Mouse (Mus musculus) liver, adult 2 months (tissue): ENCODE measurements around the gene Csmd2.

Experiments used
- CTCF ChIP-seq: fragments of 200-500 bp; IDR thresholded peaks from 2 replicates; pipeline ENCODE4 v1.5.1; 2011; ENCODE audit warnings: low read depth, low read length, control low read depth
- POLR2A ChIP-seq: fragments of 200-500 bp; IDR thresholded peaks from 2 replicates; pipeline ENCODE4 v1.6.1; 2011; ENCODE audit warnings: low read length, control low read depth; ENCODE audit not compliant: insufficient read depth; ENCODE audit errors: extremely low read depth

- TF ChIP-seq POLR2A: no peak
- TF ChIP-seq CTCF: no peak
Measured at GRCm38 (mm10) chr4:128265341-128265740, 277.7 kb downstream of the Csmd2 start.
